Mouse (Mus musculus) kidney, adult 2 months (tissue): ENCODE results near the gene Slc25a11.

ENCODE experiments used
- CTCF ChIP-seq: fragments of 200-500 bp; conservative IDR thresholded peaks from 2 replicates; pipeline ENCODE4 v1.5.1; 2011; ENCODE audit warnings: low read depth, mild to moderate bottlenecking, control low read depth, low read length, moderate library complexity, mixed read lengths; ENCODE audit not compliant: insufficient read depth, insufficient read length
- POLR2A ChIP-seq: fragments of 200-500 bp; IDR thresholded peaks from one replicate; pipeline ENCODE4 v1.6.1; 2011; ENCODE audit warnings: low read depth, low read length, control low read depth

- TF ChIP-seq POLR2A (no peak), CTCF (no peak)
Measured at GRCm38 (mm10) chr11:70667271-70668150, 20.2 kb upstream of the Slc25a11 start.
